Mouse (Mus musculus) kidney, adult 2 months (tissue): Measurements from ENCODE around the gene Mat2a. TPM values are rescaled to one million over a fixed set of nuclear protein-coding genes. Genes with fewer than 3 reads are reported as not detected.

Experiments
- DNase-seq: peaks from one replicate; pipeline ENCODE4 v3.0.0; 2021
- H3K27ac ChIP-seq: fragments of 200-500 bp; 2 replicates; pipeline ENCODE4 v1.5.1; 2012; ENCODE audit warnings: low read depth, low read length, control low read depth, inconsistent platforms; ENCODE audit not compliant: insufficient read depth
- H3K27me3 ChIP-seq: fragments of 200-500 bp; replicated peaks from 2 replicates; pipeline ENCODE4 v1.6.1; 2012; ENCODE audit warnings: mild to moderate bottlenecking, moderate library complexity, low read length, inconsistent platforms; ENCODE audit not compliant: control insufficient read depth, insufficient read depth
- H3K36me3 ChIP-seq: fragments of 200-500 bp; 2 replicates; pipeline ENCODE4 v1.6.1; 2012; ENCODE audit warnings: mild to moderate bottlenecking, moderate library complexity, low read length, inconsistent platforms; ENCODE audit not compliant: control insufficient read depth, insufficient read depth
- H3K4me1 ChIP-seq: fragments of 200-500 bp; 2 replicates; pipeline ENCODE4 v1.6.1; 2011; ENCODE audit warnings: low read length; ENCODE audit not compliant: control insufficient read depth, insufficient read depth
- H3K4me3 ChIP-seq: fragments of 200-500 bp; 2 replicates; pipeline ENCODE4 v1.5.1; 2011; ENCODE audit warnings: mild to moderate bottlenecking, low read depth, low read length, control low read depth; ENCODE audit not compliant: insufficient read depth
- CTCF ChIP-seq: fragments of 200-500 bp; conservative IDR thresholded peaks from 2 replicates; pipeline ENCODE4 v1.5.1; 2011; ENCODE audit warnings: low read depth, mild to moderate bottlenecking, control low read depth, low read length, moderate library complexity, mixed read lengths; ENCODE audit not compliant: insufficient read depth, insufficient read length
- POLR2A ChIP-seq: fragments of 200-500 bp; IDR thresholded peaks from one replicate; pipeline ENCODE4 v1.6.1; 2011; ENCODE audit warnings: low read depth, low read length, control low read depth
- WGBS: fragments of 180-500 bp; shearing (Covaris S2); methylation state at CpG from one replicate; pipeline ENCODE4 v1.1.7; 2018; 5-methylcytosine and 5-hydroxymethylcytosine counted together
- polyA plus RNA-seq: library from polyadenylated mRNA; depleted of rRNA; stranded (reverse); fragments of >200 nt; gene quantifications from 2 replicates; pipeline ENCODE4 v1.2.3, GENCODE M21; 2012

Gene Mat2a
- polyA plus RNA-seq, 1 experiment, result 168 TPM

GRCm38 (mm10) chr6:72442921-72443604 is 3.7 kb upstream of the Mat2a start:
- no peak for DNase-seq
- Histone ChIP-seq H3K27me3 (no peaks in the 10 kb centered on the region), H3K4me1 (peaks cover 8% of the 10 kb centered on the region; the same call in 1 of the 2 replicates), H3K36me3 (peaks cover 3% of the 10 kb centered on the region; the same call in 1 of the 2 replicates), H3K4me3 (no peak overlapping the region), H3K27ac (no peak overlapping the region)
- TF ChIP-seq POLR2A (no peak), CTCF (no peak)
- 91% methylated on average over 1 of the region's 1 CpGs for WGBS

DNA sequence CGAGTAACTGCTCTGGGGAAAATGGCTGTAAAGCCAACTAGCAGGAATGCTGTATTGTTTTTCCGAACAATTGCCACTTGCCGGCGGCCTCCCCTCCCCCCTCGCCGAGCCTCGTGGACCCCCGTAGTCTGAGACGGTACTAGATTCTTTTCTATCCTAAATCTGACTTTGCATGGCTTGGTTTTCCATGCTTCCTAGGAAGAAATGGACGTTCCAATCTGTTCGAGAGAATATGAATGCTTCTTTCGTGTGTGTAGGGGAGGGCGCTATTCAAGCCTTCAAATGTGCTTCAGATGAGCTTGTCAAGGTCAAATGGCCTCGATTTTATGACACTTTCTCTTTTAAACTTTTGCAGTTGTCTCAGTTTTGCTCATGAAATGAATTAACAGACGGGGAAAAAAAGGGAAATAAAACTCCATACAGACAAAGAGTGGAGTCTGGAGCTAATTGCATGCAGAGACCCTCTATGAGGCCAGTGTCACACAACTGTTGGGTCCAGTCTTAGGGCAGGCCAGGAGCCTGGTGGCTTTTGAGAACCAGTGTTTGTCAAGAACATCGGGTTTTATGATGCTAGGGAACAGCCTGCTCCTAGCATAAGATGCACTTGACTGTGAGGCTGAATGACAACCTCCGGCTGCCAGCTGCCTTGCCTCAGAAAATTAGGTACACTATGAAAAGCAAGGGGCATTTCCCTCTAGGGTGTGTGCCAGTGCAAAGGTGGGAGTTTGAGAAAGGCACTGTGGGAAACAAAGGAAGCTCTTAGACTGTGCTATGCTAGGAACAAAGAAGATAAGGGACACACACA is 1.0 kb upstream of the Mat2a start:
- DNase-seq, result peak; percentile 45
- Histone ChIP-seq H3K27me3 (no peaks in the 10 kb centered on the region), H3K36me3 (peaks cover 22% of the 10 kb centered on the region), H3K4me1 (peaks cover 12% of the 10 kb centered on the region; the same call in 1 of the 2 replicates), H3K27ac (peak overlapping the region; percentile 99), H3K4me3 (peak overlapping the region; percentile 70)
- WGBS, result 6% methylated on average over 17 of the region's 17 CpGs
- TF ChIP-seq CTCF (no peak), POLR2A (no peak)

DNA sequence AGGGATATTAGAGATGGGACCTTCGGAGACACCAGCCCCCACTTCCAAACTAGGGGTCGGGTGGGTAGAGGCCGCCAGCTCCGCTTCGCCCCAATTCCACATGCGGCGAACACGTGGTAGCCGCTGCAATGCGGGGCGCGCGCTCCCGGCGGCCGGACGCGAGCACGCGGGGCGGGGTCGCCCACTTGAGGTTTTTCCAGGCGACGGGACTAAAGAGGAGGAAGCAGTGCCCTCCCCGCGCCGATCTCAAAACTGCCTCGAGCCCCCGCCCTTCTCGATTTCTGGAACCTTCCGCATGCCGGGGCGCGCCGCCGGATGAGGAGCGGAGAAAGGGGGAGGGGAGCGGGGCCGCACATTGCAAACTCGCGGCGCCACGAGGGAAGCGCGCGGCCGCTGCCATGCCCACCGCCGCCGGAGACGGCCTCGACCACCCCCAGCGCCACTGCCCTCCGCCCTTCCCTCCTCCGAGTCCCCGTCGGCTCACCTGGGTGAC is 450 bp downstream of the Mat2a start:
- peaks cover 29% of the 10 kb centered on the region for H3K36me3 ChIP-seq
- DNase-seq, result peak; percentile 94
- WGBS, result under 1% methylated on average over 56 of the region's 57 CpGs
- TF ChIP-seq CTCF (no peak), POLR2A (peak; percentile 44)
- no peaks in the 10 kb centered on the region for H3K27me3 ChIP-seq
- H3K4me1 ChIP-seq, result peaks cover 12% of the 10 kb centered on the region; the same call in 1 of the 2 replicates
- H3K4me3 ChIP-seq, result peak overlapping the region; percentile 87
- H3K27ac ChIP-seq, result peak overlapping the region; percentile 99

GRCm38 (mm10) chr6:72438226-72438625 is 1.1 kb downstream of the Mat2a start:
- peaks cover 12% of the 10 kb centered on the region; the same call in 1 of the 2 replicates for H3K4me1 ChIP-seq
- peak overlapping the region; percentile 99 for H3K27ac ChIP-seq
- WGBS, result 0% methylated on average over 5 of the region's 5 CpGs
- H3K4me3 ChIP-seq, result peak overlapping the region; percentile 87
- TF ChIP-seq POLR2A (no peak), CTCF (no peak)
- DNase-seq, result no peak
- H3K36me3 ChIP-seq, result peaks cover 34% of the 10 kb centered on the region
- H3K27me3 ChIP-seq, result no peaks in the 10 kb centered on the region

GRCm38 (mm10) chr6:72432153-72432552 is 7.2 kb downstream of the Mat2a start:
- Histone ChIP-seq H3K36me3 (peaks cover 40% of the 10 kb centered on the region), H3K27ac (no peak overlapping the region), H3K27me3 (no peaks in the 10 kb centered on the region), H3K4me1 (peaks cover 3% of the 10 kb centered on the region; the same call in 1 of the 2 replicates), H3K4me3 (no peak overlapping the region)
- WGBS, result 92% methylated on average over 2 of the region's 2 CpGs
- no peak for DNase-seq
- no peak for TF ChIP-seq CTCF

- H3K27ac ChIP-seq, result no peak overlapping the region
- H3K4me3 ChIP-seq, result no peak overlapping the region
- 0 out of 2 replicates have a peak, but pooled peaks cover under 1% of the 10 kb centered on the region for H3K4me1 ChIP-seq
- H3K27me3 ChIP-seq, result no peaks in the 10 kb centered on the region
- WGBS, result 36% methylated on average over 5 of the region's 5 CpGs
- DNase-seq, result no peak
- TF ChIP-seq CTCF, result no peak
- no peak for TF ChIP-seq POLR2A
- peaks cover 31% of the 10 kb centered on the region for H3K36me3 ChIP-seq
Measured at GRCm38 (mm10) chr6:72430989-72431921, 8.1 kb downstream of the Mat2a start.
